Mouse (Mus musculus): ENCODE measurements around the gene Ly6g6e.

DNA sequence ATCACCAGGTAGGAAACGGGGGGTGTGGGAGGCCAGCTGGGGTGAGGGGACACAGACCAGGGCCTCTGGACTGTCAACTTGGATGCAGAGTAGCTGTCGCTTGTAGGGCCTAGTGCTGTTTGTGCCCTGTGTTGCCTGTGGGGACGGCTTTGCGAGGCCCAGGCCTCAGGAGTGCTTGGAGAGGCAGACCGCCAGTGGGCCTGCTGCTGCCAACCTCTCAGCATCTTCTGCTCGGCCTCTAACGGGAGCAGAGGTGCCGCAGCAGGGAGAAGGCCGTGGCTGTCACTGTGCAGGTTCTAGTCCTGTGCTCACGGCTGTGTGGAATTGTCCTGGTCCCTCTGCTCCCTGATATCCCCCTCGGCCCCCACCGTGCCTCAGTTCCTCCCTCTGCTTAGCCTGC lies 19.9 kb downstream of the Ly6g6e start:
- no peak for TF ChIP-seq CTCF (IDR thresholded peaks at IDR 0.05; ENCODE audit: control insufficient read depth, insufficient read depth, low read length)
- TF ChIP-seq POLR2A (IDR thresholded peaks at IDR 0.05; ENCODE audit: borderline replicate concordance, control insufficient read depth, low read depth, low read length) = no peak; the same call in 1 of the 2 replicates

All from bone marrow, adult 2 months (tissue).